Mouse (Mus musculus): ENCODE measurements around the gene Cdk6.

GRCm38 (mm10) chr5:3309122-3309521 lies 32.2 kb upstream of the Cdk6 start:
- no peak for TF ChIP-seq CTCF (IDR thresholded peaks at IDR 0.05; ENCODE audit: low read depth, low read length)
- no peak for TF ChIP-seq EP300 (IDR thresholded peaks at IDR 0.05; ENCODE audit: insufficient read depth, low read depth, low read length)
